Mouse (Mus musculus): ENCODE measurements around the gene Cnfn. TPM values are rescaled to one million over a fixed set of nuclear protein-coding genes. Genes with fewer than 3 reads are reported as not detected.

Cnfn gene
- polyA plus RNA-seq, 1 experiment from 2014 or later = not detected

DNA sequence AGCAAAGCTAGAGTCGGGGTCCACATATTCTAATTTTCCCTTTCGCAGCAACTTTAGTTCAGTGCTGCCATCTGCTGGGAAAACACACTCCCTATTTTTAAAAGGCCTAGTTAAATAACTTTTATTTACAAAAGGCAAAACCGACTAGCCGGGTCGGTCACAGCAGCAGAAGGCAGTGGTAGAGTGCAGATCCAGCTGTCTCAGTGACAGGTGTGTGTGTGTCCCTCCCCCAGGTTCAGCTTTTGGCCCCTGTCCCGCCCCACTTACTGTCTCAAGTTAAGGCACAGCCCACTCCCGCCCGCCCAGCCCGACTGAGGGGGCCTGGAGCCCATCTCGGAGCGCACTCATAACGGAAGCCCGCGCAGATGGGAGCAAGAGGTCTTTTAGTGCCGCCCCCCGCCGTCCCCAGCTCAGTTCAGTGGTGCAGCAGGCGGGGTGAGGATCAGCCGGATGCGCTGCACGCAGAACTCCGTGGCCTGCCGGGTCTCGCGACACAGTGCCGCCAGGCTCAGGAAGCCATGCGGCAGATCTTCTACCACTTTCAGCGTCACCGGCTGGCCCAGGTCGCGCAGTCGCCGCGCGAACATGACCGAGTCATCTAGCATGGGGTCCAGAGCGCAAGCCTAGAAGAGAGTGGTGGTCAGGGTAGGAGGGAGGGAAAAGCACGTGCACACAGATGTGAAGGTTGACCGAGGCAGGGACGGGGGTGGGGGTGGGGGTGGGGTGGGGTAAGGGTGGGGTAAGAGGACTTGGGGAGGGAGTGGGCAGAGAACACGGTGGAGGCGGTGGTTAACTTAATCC lies 10.2 kb upstream of the Cnfn start:
- Histone ChIP-seq H3K4me2 (peak overlapping the region; percentile 85), H3K27me3 (replicated peaks) (no peaks in the 10 kb centered on the region), H3K27ac (replicated peaks) (peak overlapping the region; percentile 66), H3K9me3 (no peaks in the 10 kb centered on the region), H3K36me3 (peaks cover 36% of the 10 kb centered on the region), H3K4me3 (peak overlapping the region; percentile 55), H3K4me1 (peaks cover 30% of the 10 kb centered on the region), H3K9ac (peak overlapping the region; percentile 85)
- ATAC-seq (ENCODE audit: extremely low read depth, insufficient number of reproducible peaks, low FRiP score, low TSS enrichment) = peak; percentile 38; the same call in 1 of the 2 replicates
- WGBS = 1% methylated on average over 42 of the region's 42 CpGs

DNA sequence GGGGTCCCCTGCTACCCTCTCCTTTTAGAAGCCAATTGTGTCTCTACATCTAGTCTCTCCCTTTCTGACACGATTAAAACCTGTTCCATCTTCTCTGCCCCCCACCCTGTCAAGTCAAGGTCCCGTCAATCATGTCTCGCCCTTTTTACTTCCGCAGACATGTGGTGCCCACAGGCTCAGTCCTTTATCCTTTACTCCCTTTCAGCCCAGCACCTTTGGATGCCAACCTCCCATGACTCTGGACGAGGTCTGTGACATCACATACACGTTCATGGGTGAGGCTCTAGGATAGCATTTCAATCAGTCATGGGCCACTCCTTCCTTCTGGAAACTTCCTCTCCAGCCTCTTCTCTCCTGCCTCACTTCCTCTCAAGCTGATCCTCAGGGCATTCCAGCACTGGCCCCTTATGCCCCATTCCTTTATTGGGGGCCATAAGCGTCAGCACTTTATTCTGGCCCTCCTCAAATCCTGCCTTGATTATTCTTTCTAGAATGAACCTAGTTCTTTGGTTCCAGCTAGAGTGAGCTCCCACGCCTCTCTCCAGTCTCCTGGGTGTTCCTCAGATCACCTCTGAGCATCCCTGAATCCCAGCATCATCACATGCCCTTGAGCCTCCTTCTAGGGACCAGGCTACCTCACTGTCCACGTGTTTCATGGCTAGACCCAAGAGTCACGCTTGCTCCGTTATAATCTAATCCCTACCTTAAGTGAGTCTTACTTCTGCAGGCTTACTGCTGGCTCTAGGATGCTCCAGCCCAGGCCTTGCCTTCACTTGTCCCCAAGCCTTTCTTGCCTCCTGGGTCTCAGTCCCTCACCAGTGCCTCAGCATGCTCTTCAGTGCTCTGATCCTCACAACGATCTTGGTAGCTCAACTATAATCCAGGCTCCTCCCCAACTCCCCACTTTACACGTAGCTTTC lies 8.9 kb upstream of the Cnfn start:
- ATAC-seq (ENCODE audit: extremely low read depth, insufficient number of reproducible peaks, low FRiP score, low TSS enrichment) = no peak
- 79% methylated on average over 13 of the region's 13 CpGs for WGBS
- Histone ChIP-seq H3K4me3 (no peak overlapping the region), H3K9me3 (no peaks in the 10 kb centered on the region), H3K9ac (no peak overlapping the region), H3K27me3 (replicated peaks) (no peaks in the 10 kb centered on the region), H3K4me1 (peaks cover 30% of the 10 kb centered on the region), H3K36me3 (peaks cover 23% of the 10 kb centered on the region), H3K4me2 (no peak overlapping the region), H3K27ac (replicated peaks) (no peak overlapping the region)

DNA sequence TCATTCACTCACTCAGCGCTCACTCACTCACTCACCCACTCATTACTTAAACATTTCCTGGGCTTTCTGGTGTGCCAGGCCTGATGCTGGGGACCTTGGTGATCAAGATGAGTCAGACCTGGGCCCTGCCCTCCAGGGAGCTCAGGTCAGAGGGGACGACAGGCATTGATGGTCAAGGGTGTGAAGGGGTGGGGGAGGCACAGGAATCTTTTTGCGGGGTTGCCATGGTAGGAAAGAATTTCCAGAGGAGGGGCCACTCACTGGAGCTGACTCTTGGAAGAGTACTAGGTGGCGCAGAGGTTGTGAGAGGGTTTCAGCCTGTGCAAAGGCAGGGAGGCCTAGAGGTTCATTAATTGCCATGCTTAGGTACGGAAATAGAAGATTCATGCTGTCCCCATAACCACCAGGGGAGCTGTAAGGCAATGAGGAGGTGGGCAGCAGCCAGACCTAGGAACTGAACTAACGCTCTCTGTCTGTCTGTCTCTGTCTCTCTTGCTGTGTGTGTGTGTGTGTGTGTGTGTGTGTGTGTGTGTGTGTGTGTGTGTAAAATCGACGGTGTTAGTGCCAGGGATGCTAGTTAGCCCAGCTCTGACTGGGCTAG lies 7.7 kb upstream of the Cnfn start:
- H3K27ac ChIP-seq (replicated peaks) = no peak overlapping the region
- H3K9me3 ChIP-seq = no peaks in the 10 kb centered on the region
- peak overlapping the region; percentile 49 for H3K4me3 ChIP-seq
- peak overlapping the region; percentile 68 for H3K4me2 ChIP-seq
- H3K27me3 ChIP-seq (replicated peaks) = no peaks in the 10 kb centered on the region
- peaks cover 30% of the 10 kb centered on the region for H3K4me1 ChIP-seq
- H3K36me3 ChIP-seq = peaks cover 10% of the 10 kb centered on the region
- no peak for ATAC-seq (ENCODE audit: extremely low read depth, insufficient number of reproducible peaks, low FRiP score, low TSS enrichment)
- peak overlapping the region; percentile 68 for H3K9ac ChIP-seq
- 30% methylated on average over 8 of the region's 8 CpGs for WGBS

DNA sequence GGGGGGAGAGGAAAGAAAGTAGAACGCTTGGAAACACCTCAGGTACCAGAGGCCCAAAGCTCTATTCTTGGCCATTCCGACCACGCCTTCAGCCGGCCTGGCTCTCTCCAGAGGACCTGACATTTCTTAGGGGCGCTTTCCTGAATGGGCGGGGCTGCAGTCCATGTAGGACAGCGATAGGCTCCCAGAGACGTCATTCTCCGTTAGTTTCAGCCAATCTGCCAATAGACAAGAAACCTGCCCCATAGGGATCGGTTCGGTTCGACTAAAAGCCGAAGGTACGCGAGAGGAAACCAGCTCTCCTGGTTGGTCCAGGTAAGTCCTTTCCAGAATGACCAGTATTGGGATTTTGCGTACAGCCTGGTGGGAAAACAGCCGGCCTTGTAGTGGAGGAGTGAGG lies 7.0 kb upstream of the Cnfn start:
- WGBS = 2% methylated on average over 17 of the region's 17 CpGs
- H3K4me2 ChIP-seq = peak overlapping the region; percentile 68
- peaks cover 30% of the 10 kb centered on the region for H3K4me1 ChIP-seq
- no peaks in the 10 kb centered on the region; the same call in 1 of the 2 replicates for H3K27me3 ChIP-seq (replicated peaks)
- ATAC-seq (ENCODE audit: extremely low read depth, insufficient number of reproducible peaks, low FRiP score, low TSS enrichment) = peak; percentile 53; the same call in 1 of the 2 replicates
- H3K27ac ChIP-seq (replicated peaks) = peak overlapping the region; percentile 16; the same call in 1 of the 2 replicates
- H3K9ac ChIP-seq = peak overlapping the region; percentile 68
- H3K36me3 ChIP-seq = peaks cover 4% of the 10 kb centered on the region; the same call in 1 of the 2 replicates
- H3K4me3 ChIP-seq = peak overlapping the region; percentile 49
- no peaks in the 10 kb centered on the region for H3K9me3 ChIP-seq

DNA sequence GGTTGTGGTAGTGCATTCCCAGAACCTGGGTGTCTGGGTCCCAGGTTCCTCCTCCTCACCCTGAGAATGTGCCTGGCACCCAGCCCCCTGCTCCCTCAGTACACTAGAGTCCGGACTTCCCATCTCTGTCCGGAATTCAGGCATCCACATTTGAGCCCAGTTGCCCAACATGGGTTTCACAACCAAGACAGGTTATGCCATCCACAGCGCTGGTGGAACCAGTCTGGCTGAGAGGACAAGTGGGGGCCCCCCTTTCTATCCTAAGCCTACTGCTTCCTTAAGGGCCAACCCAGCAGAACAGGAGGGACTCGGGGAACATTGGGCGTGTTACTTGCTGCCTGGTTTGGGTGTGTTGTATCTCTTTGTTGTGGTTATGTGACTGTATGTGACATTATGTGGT lies 2.9 kb upstream of the Cnfn start:
- Histone ChIP-seq H3K27ac (replicated peaks) (no peak overlapping the region), H3K9ac (no peak overlapping the region), H3K4me2 (no peak overlapping the region), H3K4me1 (peaks cover 18% of the 10 kb centered on the region), H3K4me3 (no peak overlapping the region), H3K27me3 (replicated peaks) (peaks cover 35% of the 10 kb centered on the region), H3K9me3 (no peaks in the 10 kb centered on the region), H3K36me3 (no peaks in the 10 kb centered on the region)
- WGBS = 82% methylated on average over 5 of the region's 5 CpGs
- ATAC-seq (ENCODE audit: extremely low read depth, insufficient number of reproducible peaks, low FRiP score, low TSS enrichment) = no peak

DNA sequence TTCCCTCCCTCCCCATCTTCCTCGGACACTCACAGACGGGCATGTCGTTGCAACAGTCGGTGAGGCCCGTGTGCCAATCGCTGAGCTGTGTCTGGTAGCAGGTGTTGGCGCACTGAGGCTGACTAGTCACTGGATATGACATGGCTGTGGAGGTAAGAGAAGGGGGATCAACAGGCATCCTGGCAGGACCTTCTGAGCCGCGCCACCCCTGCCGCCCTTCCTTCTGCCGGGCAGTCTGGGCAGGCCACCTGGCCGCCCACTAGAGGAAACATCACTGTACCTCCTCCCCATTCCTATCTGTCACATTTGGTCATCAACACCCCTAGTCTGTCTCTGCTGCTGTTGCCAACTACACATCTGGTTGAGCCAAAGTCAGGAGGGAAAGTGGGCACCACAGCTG lies 1.2 kb downstream of the Cnfn start:
- Histone ChIP-seq H3K9me3 (no peaks in the 10 kb centered on the region), H3K4me2 (0 out of 2 replicates have a peak overlapping the region, but pooled peaks have one; percentile 49), H3K4me1 (peaks cover 9% of the 10 kb centered on the region; the same call in 1 of the 2 replicates), H3K36me3 (peaks cover 14% of the 10 kb centered on the region), H3K9ac (no peak overlapping the region), H3K27ac (replicated peaks) (no peak overlapping the region), H3K27me3 (replicated peaks) (peaks cover 63% of the 10 kb centered on the region), H3K4me3 (no peak overlapping the region)
- WGBS = 21% methylated on average over 12 of the region's 12 CpGs
- no peak for ATAC-seq (ENCODE audit: extremely low read depth, insufficient number of reproducible peaks, low FRiP score, low TSS enrichment)

DNA sequence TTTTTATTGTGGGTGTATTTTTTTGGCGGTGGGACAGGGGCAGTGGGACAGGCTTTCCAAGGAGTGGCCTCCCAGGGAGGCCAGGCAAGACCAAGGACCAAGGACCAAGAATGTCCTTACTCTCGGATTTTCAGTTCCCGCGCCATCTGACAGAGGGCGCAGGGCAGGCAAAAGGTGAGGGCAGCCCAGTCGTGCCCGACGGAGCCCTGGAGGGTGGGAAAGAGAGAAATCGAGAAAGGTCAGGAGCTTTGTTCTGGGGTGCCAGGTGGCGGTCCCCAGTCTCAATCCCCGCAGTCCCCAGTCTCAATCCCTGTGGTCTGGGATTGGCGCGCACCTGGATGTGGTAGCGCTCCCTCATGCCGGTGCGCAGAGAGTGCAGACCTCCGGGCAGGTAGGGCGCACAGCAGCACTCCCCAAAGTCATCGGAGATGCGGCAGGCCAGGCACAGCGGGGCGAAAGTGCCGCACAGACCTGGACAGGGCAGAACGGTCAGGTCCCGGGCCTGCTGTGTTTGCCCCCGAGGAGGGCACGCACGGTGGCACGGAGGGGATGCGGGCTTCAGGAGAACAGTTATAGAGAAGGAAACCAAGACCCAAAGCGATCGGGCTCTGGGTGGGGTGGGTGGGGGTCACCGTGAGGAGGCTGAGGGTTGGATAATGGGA lies 1.8 kb downstream of the Cnfn start:
- peak overlapping the region; percentile 49 for H3K4me2 ChIP-seq
- 3% methylated on average over 33 of the region's 33 CpGs for WGBS

GRCm38 (mm10) chr7:25365937-25366625 lies 3.4 kb downstream of the Cnfn start:
- H3K27ac ChIP-seq (replicated peaks) = no peak overlapping the region
- H3K4me1 ChIP-seq = peaks cover 9% of the 10 kb centered on the region; the same call in 1 of the 2 replicates
- H3K4me3 ChIP-seq = no peak overlapping the region
- ATAC-seq (ENCODE audit: extremely low read depth, insufficient number of reproducible peaks, low FRiP score, low TSS enrichment) = no peak
- peaks cover 31% of the 10 kb centered on the region for H3K36me3 ChIP-seq
- no peaks in the 10 kb centered on the region for H3K9me3 ChIP-seq
- H3K9ac ChIP-seq = no peak overlapping the region
- H3K4me2 ChIP-seq = no peak overlapping the region
- 48% methylated on average over 13 of the region's 13 CpGs for WGBS
- H3K27me3 ChIP-seq (replicated peaks) = peaks cover 63% of the 10 kb centered on the region

More for the DNA sequence above, 1.8 kb downstream of the Cnfn start:
- no peak overlapping the region for H3K27ac ChIP-seq (replicated peaks)
- H3K4me3 ChIP-seq = peak overlapping the region; percentile 24
- H3K9me3 ChIP-seq = no peaks in the 10 kb centered on the region
- ATAC-seq (ENCODE audit: extremely low read depth, insufficient number of reproducible peaks, low FRiP score, low TSS enrichment) = no peak
- H3K4me1 ChIP-seq = peaks cover 9% of the 10 kb centered on the region; the same call in 1 of the 2 replicates
- peaks cover 63% of the 10 kb centered on the region for H3K27me3 ChIP-seq (replicated peaks)
- peaks cover 20% of the 10 kb centered on the region for H3K36me3 ChIP-seq
- peak overlapping the region; percentile 33 for H3K9ac ChIP-seq

DNA sequence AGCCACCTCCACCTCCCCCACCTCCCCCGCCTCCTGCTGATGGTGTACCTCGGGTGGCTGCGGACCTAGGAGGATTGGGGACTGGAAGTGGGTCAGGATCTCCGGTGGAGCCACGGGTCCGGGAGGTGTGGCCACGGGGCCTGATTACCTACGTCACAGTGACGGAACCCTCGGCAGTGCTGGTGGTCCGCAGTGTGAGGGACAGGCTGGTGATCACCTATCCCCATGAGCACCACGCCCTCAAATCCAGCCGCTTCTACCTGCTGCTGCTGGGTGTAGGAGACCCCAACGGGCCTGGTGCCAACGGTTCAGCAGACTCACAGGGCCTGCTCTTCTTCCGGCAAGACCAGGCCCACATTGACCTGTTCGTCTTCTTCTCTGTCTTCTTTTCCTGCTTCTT lies 5.9 kb downstream of the Cnfn start:
- WGBS = 89% methylated on average over 17 of the region's 17 CpGs

GRCm38 (mm10) chr7:25363151-25363550 lies 6.4 kb downstream of the Cnfn start:
- H3K27me3 ChIP-seq (replicated peaks) = peaks cover 34% of the 10 kb centered on the region
- no peak overlapping the region for H3K4me2 ChIP-seq
- ATAC-seq (ENCODE audit: extremely low read depth, insufficient number of reproducible peaks, low FRiP score, low TSS enrichment) = no peak
- H3K36me3 ChIP-seq = peaks cover 58% of the 10 kb centered on the region
- peaks cover 18% of the 10 kb centered on the region for H3K4me1 ChIP-seq
- WGBS = 81% methylated on average over 19 of the region's 19 CpGs
- H3K9ac ChIP-seq = no peak overlapping the region
- H3K9me3 ChIP-seq = no peaks in the 10 kb centered on the region
- H3K27ac ChIP-seq (replicated peaks) = no peak overlapping the region
- no peak overlapping the region for H3K4me3 ChIP-seq

More for the DNA sequence above, 5.9 kb downstream of the Cnfn start:
- Histone ChIP-seq H3K4me2 (no peak overlapping the region), H3K4me3 (no peak overlapping the region), H3K27ac (replicated peaks) (no peak overlapping the region), H3K36me3 (peaks cover 55% of the 10 kb centered on the region), H3K27me3 (replicated peaks) (peaks cover 39% of the 10 kb centered on the region), H3K9ac (no peak overlapping the region), H3K9me3 (no peaks in the 10 kb centered on the region), H3K4me1 (peaks cover 13% of the 10 kb centered on the region)
- ATAC-seq (ENCODE audit: extremely low read depth, insufficient number of reproducible peaks, low FRiP score, low TSS enrichment) = no peak
